Mouse (Mus musculus) granulocyte monocyte progenitor cell, adult 5-6 weeks (primary cell): Measurements from ENCODE around the gene Syf2. TPM values are rescaled to one million over a fixed set of nuclear protein-coding genes. Genes with fewer than 3 reads are reported as not detected.

Experiments
- ATAC-seq: replicated peaks from 2 replicates; pipeline ENCODE4 v1.8.0; 2016; ENCODE audit warnings: mild to moderate bottlenecking, moderate TSS enrichment, inconsistent platforms; ENCODE audit not compliant: poor library complexity, severe bottlenecking
- total RNA-seq, 2 experiments: library from RNA; stranded (forward) in 1 of 2; stranded (reverse) in 1 of 2; fragments of 200-712, 200-1000 nt in 1 of 2; fragments of >200 nt in 1 of 2; fragmentation: Nextera tagmentation in 1 of 2; gene quantifications; 2 replicates each; pipeline ENCODE4 v1.2.3; 2014 to 2017

The Syf2 gene
- total RNA-seq, 2 experiments from 2014 or later, result 43.5 to 180 TPM

GRCm38 (mm10) chr4:134967887-134968604 is 37.3 kb downstream of the Syf2 start:
- peak; percentile 89 for ATAC-seq

GRCm38 (mm10) chr4:134968605-134968976 is 37.9 kb downstream of the Syf2 start:
- no peak for ATAC-seq

GRCm38 (mm10) chr4:134975261-134975928 is 44.7 kb downstream of the Syf2 start:
- ATAC-seq, result no peak

- no peak for ATAC-seq
Observed at GRCm38 (mm10) chr4:134975929-134976308, 45.2 kb downstream of the Syf2 start.

GRCm38 (mm10) chr4:134978930-134979329 is 48.2 kb downstream of the Syf2 start:
- ATAC-seq, result no peak

- no peak for ATAC-seq
Observed at GRCm38 (mm10) chr4:134981959-134982431, 51.3 kb downstream of the Syf2 start.

GRCm38 (mm10) chr4:134983136-134983535 is 52.4 kb downstream of the Syf2 start:
- no peak for ATAC-seq

- ATAC-seq, result no peak
Observed at GRCm38 (mm10) chr4:134984555-134984954, 53.9 kb downstream of the Syf2 start.

GRCm38 (mm10) chr4:134985626-134986335 is 55.1 kb downstream of the Syf2 start:
- no peak for ATAC-seq

- no peak for ATAC-seq
Observed at GRCm38 (mm10) chr4:134986336-134986635, 55.6 kb downstream of the Syf2 start.

GRCm38 (mm10) chr4:134986963-134987362 is 56.3 kb downstream of the Syf2 start:
- no peak for ATAC-seq

Other genes with a start within 250 kb of the Syf2 start
- 9.5 and 11.6 TPM in 2 replicates for gene Man1c1, start 226.6 kb upstream of the Syf2 start, total RNA-seq (2014; fragmentation: Nextera tagmentation)
- 4.8 and 5.1 TPM in 2 replicates for gene Man1c1, start 226.6 kb upstream of the Syf2 start, total RNA-seq (2017)
- gene Ldlrap1, start 162.9 kb upstream of the Syf2 start, total RNA-seq (2014; fragmentation: Nextera tagmentation), result 28.4 and 30.6 TPM in 2 replicates
- 10.1 and 10.2 TPM in 2 replicates for gene Ldlrap1, start 162.9 kb upstream of the Syf2 start, total RNA-seq (2017)
- 14.7 and 26.1 TPM in 2 replicates for gene Maco1, start 77.6 kb upstream of the Syf2 start, total RNA-seq (2014; fragmentation: Nextera tagmentation)
- 33.2 and 34.1 TPM in 2 replicates for gene Maco1, start 77.6 kb upstream of the Syf2 start, total RNA-seq (2017)
- gene Rhd, start 66.4 kb upstream of the Syf2 start, total RNA-seq (2014; fragmentation: Nextera tagmentation), result not detected in 2 replicates
- 0.22 TPM in 1 of 2 replicates, not detected in the other for gene Rhd, start 66.4 kb upstream of the Syf2 start, total RNA-seq (2017)
- gene Tmem50a, start 15.9 kb upstream of the Syf2 start, total RNA-seq (2014; fragmentation: Nextera tagmentation), result 136 and 149 TPM in 2 replicates
- 263 and 287 TPM in 2 replicates for gene Tmem50a, start 15.9 kb upstream of the Syf2 start, total RNA-seq (2017)
- gene Rsrp1, start 7.3 kb upstream of the Syf2 start, total RNA-seq (2014; fragmentation: Nextera tagmentation), result 476 and 614 TPM in 2 replicates
- gene Rsrp1, start 7.3 kb upstream of the Syf2 start, total RNA-seq (2017), result 134 and 184 TPM in 2 replicates
- gene Runx3, start 189.8 kb downstream of the Syf2 start, total RNA-seq (2014; fragmentation: Nextera tagmentation), result 45.8 and 50.6 TPM in 2 replicates
- 5.8 and 7.2 TPM in 2 replicates for gene Runx3, start 189.8 kb downstream of the Syf2 start, total RNA-seq (2017)